ENCODE assay signal across 10 mouse cellular contexts in the genomic region with DNA sequence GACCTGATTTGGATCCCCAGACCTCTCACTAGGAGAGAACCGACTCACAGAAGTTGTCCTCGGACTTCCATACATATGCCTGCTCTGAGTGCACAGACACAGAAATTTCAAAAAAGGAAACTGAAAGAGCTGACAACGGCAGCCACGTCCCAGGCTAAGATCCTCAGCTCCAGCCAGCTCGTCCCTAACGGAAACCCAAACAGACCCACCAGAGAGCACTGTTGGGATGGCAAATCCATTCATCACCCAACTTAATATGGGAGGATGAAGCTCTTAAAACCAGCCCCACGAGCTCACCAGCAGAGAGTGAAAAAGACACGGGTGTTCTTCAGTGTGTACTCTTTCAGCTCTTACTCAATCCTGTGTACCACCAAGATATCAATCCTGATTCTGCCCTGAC. TPM values are rescaled to one million over a fixed set of nuclear protein-coding genes. Genes with fewer than 3 reads are reported as not detected.
A peak's percentile ranks its signal among the peaks of the same experiment; 100 is the strongest.
DNase-seq lines count a peak whose midpoint lies in the region; ATAC-seq lines count a peak whose summit lies in the region.
"Had no signal": no experiment of that assay in that cellular context is flagged by ENCODE, and none has a peak within 500 bp of the region (broad histone marks: within the 10 kb centered on the region; RNA-seq: fewer than 3 reads in every experiment).

No protein-coding gene starts in this region.

- DNase-seq in heart, embryonic 10.5 days (ENCODE audit: low spot score): no peak
- peak; percentile 1 for DNase-seq in right cerebral cortex, postnatal 4 days
- DNase-seq in right cerebral cortex, adult 18-20 months: no peak
- DNase-seq in liver, embryonic 13.5 days: no peak
- DNase-seq in frontal cortex, adult 2 months (ENCODE audit: extremely low spot score in 1 of 2, low spot score in 1 of 2): no peak
- DNase-seq in left cerebral cortex, adult 8-10 months (ENCODE audit: low spot score in 2 of 2): no peak
- no peak for DNase-seq in left cerebral cortex, adult 9 months (ENCODE audit: low spot score in 2 of 2)
- DNase-seq: cerebellum, adult 9-10 months; spleen, adult 18-20 months had no signal

- H3K4me2 ChIP-seq in heart, embryonic 15.5 days: peak overlapping the region; percentile 90
- H3K4me2 ChIP-seq in liver, embryonic 13.5 days: 0 out of 2 replicates have a peak overlapping the region, but pooled peaks have one; percentile 23

- H3K27me3 ChIP-seq in heart, embryonic 15.5 days: peaks cover 7% of the 10 kb centered on the region; the same call in 1 of the 2 replicates
- peaks cover 39% of the 10 kb centered on the region for H3K27me3 ChIP-seq in heart, embryonic 10.5 days (ENCODE audit: insufficient read depth, poor library complexity, severe bottlenecking)
- peaks cover 46% of the 10 kb centered on the region for H3K27me3 ChIP-seq in liver, embryonic 13.5 days

- ATAC-seq in heart, embryonic 15.5 days (replicated peaks; ENCODE audit: insufficient number of reproducible peaks, insufficient read depth, low FRiP score, low read depth): no peak
- no peak for ATAC-seq in liver, embryonic 13.5 days (ENCODE audit: low read depth)

- 53% methylated on average over 8 of the region's 8 CpGs for WGBS in heart, embryonic 15.5 days
- 71% methylated on average over 8 of the region's 8 CpGs for WGBS in heart, embryonic 10.5 days
- WGBS in liver, embryonic 13.5 days (ENCODE audit: insufficient replicate concordance): 50% methylated on average over 8 of the region's 8 CpGs

- H3K9me3 ChIP-seq in heart, embryonic 15.5 days (replicated peaks): no peaks in the 10 kb centered on the region
- no peaks in the 10 kb centered on the region for H3K9me3 ChIP-seq in heart, embryonic 10.5 days
- no peaks in the 10 kb centered on the region for H3K9me3 ChIP-seq in liver, embryonic 13.5 days (replicated peaks)

- H3K36me3 ChIP-seq in heart, embryonic 15.5 days: no peaks in the 10 kb centered on the region; the same call in 1 of the 2 replicates
- H3K36me3 ChIP-seq in heart, embryonic 10.5 days: no peaks in the 10 kb centered on the region
- no peaks in the 10 kb centered on the region for H3K36me3 ChIP-seq in liver, embryonic 13.5 days

- peak overlapping the region; percentile 86 for H3K27ac ChIP-seq in heart, embryonic 15.5 days
- no peak overlapping the region for H3K27ac ChIP-seq in heart, embryonic 10.5 days
- peak overlapping the region; percentile 18; the same call in 1 of the 2 replicates for H3K27ac ChIP-seq in liver, embryonic 13.5 days

- H3K9ac ChIP-seq in heart, embryonic 15.5 days: peak overlapping the region; percentile 7; the same call in 1 of the 2 replicates
- no peak overlapping the region for H3K9ac ChIP-seq in liver, embryonic 13.5 days

- H3K4me3 ChIP-seq in heart, embryonic 15.5 days: peak overlapping the region; percentile 16; the same call in 1 of the 2 replicates
- no peak overlapping the region for H3K4me3 ChIP-seq in heart, embryonic 10.5 days
- no peak overlapping the region for H3K4me3 ChIP-seq in liver, embryonic 13.5 days (replicated peaks)

- H3K4me1 ChIP-seq in heart, embryonic 15.5 days (replicated peaks): peaks cover 96% of the 10 kb centered on the region
- H3K4me1 ChIP-seq in heart, embryonic 10.5 days: peaks cover 72% of the 10 kb centered on the region
- H3K4me1 ChIP-seq in liver, embryonic 13.5 days (replicated peaks): peaks cover 80% of the 10 kb centered on the region

RNA-seq across cellular contexts. Expression of a gene that starts 17.8 kb away (rescaled TPM):
- polyA plus RNA-seq in heart, embryonic 15.5 days (2015; fragmentation: Nextera tagmentation; extraction: Ambion mirVana): 10.8 and 24.2 TPM in 2 replicates
- 13.2 and 16.6 TPM in 2 replicates for polyA plus RNA-seq in heart, embryonic 10.5 days (2016; fragmentation: Nextera tagmentation; extraction: Ambion mirVana)
- polyA plus RNA-seq in liver, embryonic 13.5 days (2015; fragmentation: Nextera tagmentation; extraction: Ambion mirVana): 1.5 and 1.6 TPM in 2 replicates
- polyA plus RNA-seq in frontal cortex, adult 2 months (2012; rRNA removed): 13.0 and 13.2 TPM in 2 replicates
- total RNA-seq in left cerebral cortex, adult 8-10 months (2022): 10 to 100 TPM; 23.3 to 28.8 (median 26.6) TPM

RNA-seq across cellular contexts. Expression of a gene that starts 53.7 kb away (rescaled TPM):
- 10.5 and 14.5 TPM in 2 replicates for polyA plus RNA-seq in heart, embryonic 15.5 days (2015; fragmentation: Nextera tagmentation; extraction: Ambion mirVana)
- 24.7 and 26.4 TPM in 2 replicates for polyA plus RNA-seq in heart, embryonic 10.5 days (2016; fragmentation: Nextera tagmentation; extraction: Ambion mirVana)
- 6.9 and 8.5 TPM in 2 replicates for polyA plus RNA-seq in liver, embryonic 13.5 days (2015; fragmentation: Nextera tagmentation; extraction: Ambion mirVana)
- 30.8 and 36.1 TPM in 2 replicates for polyA plus RNA-seq in frontal cortex, adult 2 months (2012; rRNA removed)
- 10 to 100 TPM; 41.2 to 50.9 (median 43.0) TPM for total RNA-seq in left cerebral cortex, adult 8-10 months (2022)
